Mouse (Mus musculus): ENCODE results near the gene Dzip1l.

GRCm38 (mm10) chr9:99637227-99637626 is 7.9 kb downstream of the Dzip1l start:
- TF ChIP-seq CTCF (IDR thresholded peaks at IDR 0.05; ENCODE audit: low read depth) (no peak), EP300 (IDR thresholded peaks at IDR 0.05; ENCODE audit: low read depth) (no peak)
